Comparison of ENCODE assay signal across 8 mouse cellular contexts in genomic region chr3:69004437-69005337, GRCm38 (mm10). TPM values are rescaled to one million over a fixed set of nuclear protein-coding genes. Genes with fewer than 3 reads are reported as not detected.
A peak's percentile ranks its signal among the peaks of the same experiment; 100 is the strongest.
DNase-seq lines count a peak whose midpoint lies in the region; ATAC-seq lines count a peak whose summit lies in the region.

Gene Ift80, minus strand, starts transcription at chr3:69004570.
Gene Smc4, plus strand, starts transcription at chr3:69004738.

- H3K27me3 ChIP-seq in forebrain, embryonic 14.5 days (replicated peaks; ENCODE audit: control insufficient read depth, insufficient read depth, low read length) = no peaks in the 10 kb centered on the region
- no peaks in the 10 kb centered on the region for H3K27me3 ChIP-seq in neural tube, embryonic 15.5 days (replicated peaks)

- peak; percentile 96 for ATAC-seq in forebrain, embryonic 14.5 days
- peak; percentile 98 for ATAC-seq in neural tube, embryonic 15.5 days (ENCODE audit: low FRiP score)

- H3K36me3 ChIP-seq in forebrain, embryonic 14.5 days (ENCODE audit: control insufficient read depth, insufficient read depth, low read length) = no peaks in the 10 kb centered on the region
- no peaks in the 10 kb centered on the region for H3K36me3 ChIP-seq in neural tube, embryonic 15.5 days

- peak; percentile 97 for DNase-seq in ES-CJ7 (ENCODE audit: low read depth, low spot score)
- peak; percentile 94 for DNase-seq in cerebellum, adult 11 months
- DNase-seq in forebrain, embryonic 14.5 days (ENCODE audit: low spot score) = peak; percentile 99
- DNase-seq in heart, postnatal 14 days = peak; percentile 94 to 96
- peak; percentile 93 for DNase-seq in layer of hippocampus, adult 11-12 months (ENCODE audit: low spot score)
- DNase-seq in lung, adult 18-20 months = peak; percentile 95 to 97
- peak; percentile 96 for DNase-seq in testis, postnatal 14 days (ENCODE audit: low spot score)

- H3K4me2 ChIP-seq in forebrain, embryonic 14.5 days (ENCODE audit: low read length) = peak within 1 kb of the TSS; percentile 84
- H3K4me2 ChIP-seq in neural tube, embryonic 15.5 days = peak within 1 kb of the TSS; percentile 97

- peaks cover 8% of the 10 kb centered on the region; the same call in 1 of the 2 replicates for H3K4me1 ChIP-seq in forebrain, embryonic 14.5 days (ENCODE audit: control insufficient read depth, insufficient read depth, low read length)
- H3K4me1 ChIP-seq in neural tube, embryonic 15.5 days = peaks cover 17% of the 10 kb centered on the region

- H3K9me3 ChIP-seq in forebrain, embryonic 14.5 days (replicated peaks; ENCODE audit: control insufficient read depth, low read length) = no peaks in the 10 kb centered on the region
- no peaks in the 10 kb centered on the region for H3K9me3 ChIP-seq in neural tube, embryonic 15.5 days (replicated peaks)

- peak within 1 kb of the TSS; percentile 86 for H3K9ac ChIP-seq in forebrain, embryonic 14.5 days (ENCODE audit: low read length)
- H3K9ac ChIP-seq in neural tube, embryonic 15.5 days (replicated peaks) = peak within 1 kb of the TSS; percentile 63

- under 1% methylated on average over 75 of the region's 76 CpGs for WGBS in forebrain, embryonic 14.5 days
- under 1% methylated on average over 75 of the region's 76 CpGs for WGBS in neural tube, embryonic 15.5 days

- H3K4me3 ChIP-seq in forebrain, embryonic 14.5 days (ENCODE audit: low read depth, low read length) = peak within 1 kb of the TSS; percentile 97
- peak within 1 kb of the TSS; percentile 95 for H3K4me3 ChIP-seq in neural tube, embryonic 15.5 days (replicated peaks)

- intact Hi-C loops in heart, postnatal 14 days (cut with DNase I) = no loop called here

- H3K27ac ChIP-seq in forebrain, embryonic 14.5 days (ENCODE audit: low read depth, low read length) = peak within 1 kb of the TSS; percentile 85
- peak within 1 kb of the TSS; percentile 87 for H3K27ac ChIP-seq in neural tube, embryonic 15.5 days (replicated peaks)

RNA-seq across cellular contexts. Expression of gene Ift80, which starts in this region (rescaled TPM):
- polyA plus RNA-seq in forebrain, embryonic 14.5 days (2014; fragmentation: Nextera tagmentation; extraction: Ambion mirVana) = 11.9 and 12.5 TPM in 2 replicates
- 1 to 10 TPM; 7.8 to 8.0 TPM for total RNA-seq in heart, postnatal 14 days (2021)
- 7.3 and 11.0 TPM in 2 replicates for polyA plus RNA-seq in neural tube, embryonic 15.5 days (2015; fragmentation: Nextera tagmentation; extraction: Ambion mirVana)

RNA-seq across cellular contexts. Expression of gene Smc4, which starts in this region (rescaled TPM):
- 91.2 and 96.6 TPM in 2 replicates for polyA plus RNA-seq in forebrain, embryonic 14.5 days (2014; fragmentation: Nextera tagmentation; extraction: Ambion mirVana)
- 10 to 100 TPM; 25.9 to 31.1 TPM for total RNA-seq in heart, postnatal 14 days (2021)
- polyA plus RNA-seq in neural tube, embryonic 15.5 days (2015; fragmentation: Nextera tagmentation; extraction: Ambion mirVana) = 28.3 and 72.3 TPM in 2 replicates

Comparison
In these comparisons a context has a peak if more than half of its experiments do, and no peak if none do; other contexts are left out.
1. Peak in every context shown above with its lines: DNase-seq, ATAC-seq, H3K4me3 ChIP-seq and H3K27ac ChIP-seq.